Mouse (Mus musculus) ovary, postnatal 36 days (tissue): ENCODE data around the gene Aprt.
"Not testable (repeated sequence)": the region's sequence is repeated elsewhere in the genome, so short reads cannot be mapped to it uniquely, and the experiment has no call there.

Experiments
- DNase-seq: peaks from one replicate; pipeline ENCODE4 v3.0.0; 2022; ENCODE audit warnings: low spot score, mixed read lengths

The Aprt gene

DNA sequence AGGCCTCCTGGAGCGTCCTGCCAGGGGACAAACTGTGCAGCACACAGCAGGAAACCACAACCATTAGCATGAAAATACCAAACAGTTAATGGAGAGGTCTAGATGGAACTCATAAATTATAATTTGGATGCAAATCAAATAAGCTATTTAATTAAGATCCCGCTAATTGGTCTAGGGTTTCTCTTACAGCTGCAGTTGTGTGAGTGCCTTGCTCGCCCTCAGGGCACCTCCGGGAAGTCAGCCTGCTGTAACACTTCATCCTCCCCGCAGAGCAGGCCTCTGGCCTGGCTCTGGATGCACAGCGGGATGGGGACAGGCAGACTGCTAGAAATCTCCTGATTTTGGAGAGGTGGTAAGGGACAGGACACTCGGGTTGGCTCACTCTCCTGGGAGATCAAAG, 9.5 kb upstream of the Aprt start:
- DNase-seq, result no peak

DNA sequence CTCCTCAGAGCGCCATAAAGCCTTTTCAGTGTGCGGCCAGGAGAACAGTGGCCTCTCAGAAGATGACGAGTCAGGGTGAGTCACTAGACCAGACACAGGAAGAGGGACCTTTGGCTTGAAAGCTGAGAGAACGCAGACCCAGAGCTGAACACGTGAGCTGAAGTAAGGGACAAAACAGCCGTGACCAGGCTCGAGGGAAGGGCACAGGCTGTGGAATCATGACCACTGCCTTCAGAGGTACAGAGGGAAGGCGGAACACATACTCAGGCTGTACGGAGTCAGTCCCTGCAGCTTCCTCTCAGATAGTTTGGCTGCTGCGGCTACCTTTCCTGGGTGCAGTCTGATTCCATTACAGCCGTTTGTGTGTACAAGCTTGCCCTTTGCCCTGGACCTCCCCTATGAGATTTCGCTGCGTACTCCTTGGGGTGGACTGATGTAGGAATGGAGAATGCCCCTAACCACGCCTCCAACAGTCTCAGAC, 8.7 kb upstream of the Aprt start:
- DNase-seq, result no peak

DNA sequence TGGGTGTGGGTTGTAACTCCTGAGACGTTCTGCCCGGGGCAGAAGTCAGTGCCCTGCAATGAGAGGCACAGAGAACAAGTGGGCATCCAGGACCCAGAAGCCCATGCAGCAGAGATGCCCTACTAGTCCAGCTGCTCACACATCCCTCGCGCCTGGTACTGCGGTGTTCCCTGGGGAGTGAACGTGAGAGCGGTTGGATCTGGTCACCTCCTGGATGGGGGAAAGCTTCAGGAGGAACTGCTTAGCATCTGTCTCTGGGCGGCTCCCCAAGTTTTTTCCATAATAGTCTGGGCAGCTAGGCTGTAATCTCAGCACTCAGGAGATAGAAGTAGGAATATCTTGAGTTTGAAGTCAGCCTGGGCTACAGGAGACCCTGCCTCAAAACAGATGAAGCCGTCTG, 8.3 kb upstream of the Aprt start:
- no peak for DNase-seq

- DNase-seq, result no peak
These were observed 4.2 kb upstream of the Aprt start for GRCm38 (mm10) chr8:122580926-122581325.

- no peak for DNase-seq
These were observed 2.5 kb upstream of the Aprt start for GRCm38 (mm10) chr8:122579196-122579595.

- no peak for DNase-seq
These were observed 407 bp upstream of the Aprt start for GRCm38 (mm10) chr8:122577116-122577515.

DNA sequence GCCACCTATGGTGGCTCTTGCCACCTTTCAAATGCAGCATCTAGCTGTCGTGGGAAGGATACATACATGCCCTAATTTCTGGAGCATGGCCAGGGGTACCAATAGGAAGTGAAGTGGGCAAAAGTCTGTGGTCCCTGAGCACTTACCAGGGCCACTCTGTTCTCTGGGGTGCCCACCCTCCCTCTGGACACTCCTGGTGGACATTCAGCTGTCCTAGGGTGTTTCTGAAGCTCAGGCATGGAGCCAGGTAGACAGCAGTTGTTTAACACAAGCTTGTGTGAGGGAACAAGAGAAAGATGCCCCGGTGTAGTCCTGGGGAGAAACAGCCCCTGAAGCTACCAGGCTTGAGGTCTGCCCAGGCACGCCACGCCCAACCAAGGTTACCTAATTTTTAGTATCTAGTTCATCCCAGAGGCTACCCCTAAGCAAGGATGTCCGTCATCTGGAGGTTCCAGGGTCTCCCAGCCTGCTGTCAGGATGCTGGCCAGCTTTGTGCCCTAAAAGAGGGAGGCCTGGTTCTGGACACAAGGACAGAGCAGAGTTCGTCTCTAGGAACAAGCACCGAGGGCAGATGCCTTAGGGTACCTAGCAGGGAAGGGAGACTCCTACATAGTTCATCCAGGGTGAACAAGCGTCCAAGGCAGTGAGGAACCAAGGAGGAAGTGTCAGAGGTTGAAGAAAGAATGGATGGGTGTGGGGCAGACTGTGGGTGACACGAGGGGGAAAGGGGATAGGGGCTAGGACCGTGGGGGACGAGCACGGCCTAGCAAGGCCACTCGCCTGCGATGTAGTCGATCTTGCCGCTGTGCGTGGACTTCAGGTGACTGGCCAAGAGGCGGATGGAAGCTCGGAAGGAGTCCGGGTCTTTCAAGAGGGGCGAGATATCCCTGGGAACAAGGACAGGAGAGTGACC, 718 bp downstream of the Aprt start:
- no peak for DNase-seq

DNA sequence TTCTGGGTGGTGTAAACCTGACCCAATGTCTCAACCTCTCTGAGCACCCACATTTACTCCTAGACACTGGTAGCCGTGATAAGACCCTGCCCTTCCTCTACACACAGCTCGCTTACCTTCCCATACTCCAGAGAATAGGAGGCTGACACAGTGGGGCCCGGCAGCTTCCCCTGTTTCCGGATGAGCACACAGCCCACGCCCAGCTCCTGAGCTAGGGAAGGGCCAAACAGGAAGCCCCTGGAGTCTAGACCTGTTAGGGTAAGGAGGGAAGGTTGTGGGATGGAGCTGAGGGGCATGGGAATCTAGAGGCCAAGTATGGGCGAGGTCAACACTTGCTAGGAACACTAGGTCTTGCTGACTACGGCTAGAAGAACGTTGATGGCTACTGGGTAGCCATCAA, 1.4 kb downstream of the Aprt start:
- DNase-seq, result no peak

DNA sequence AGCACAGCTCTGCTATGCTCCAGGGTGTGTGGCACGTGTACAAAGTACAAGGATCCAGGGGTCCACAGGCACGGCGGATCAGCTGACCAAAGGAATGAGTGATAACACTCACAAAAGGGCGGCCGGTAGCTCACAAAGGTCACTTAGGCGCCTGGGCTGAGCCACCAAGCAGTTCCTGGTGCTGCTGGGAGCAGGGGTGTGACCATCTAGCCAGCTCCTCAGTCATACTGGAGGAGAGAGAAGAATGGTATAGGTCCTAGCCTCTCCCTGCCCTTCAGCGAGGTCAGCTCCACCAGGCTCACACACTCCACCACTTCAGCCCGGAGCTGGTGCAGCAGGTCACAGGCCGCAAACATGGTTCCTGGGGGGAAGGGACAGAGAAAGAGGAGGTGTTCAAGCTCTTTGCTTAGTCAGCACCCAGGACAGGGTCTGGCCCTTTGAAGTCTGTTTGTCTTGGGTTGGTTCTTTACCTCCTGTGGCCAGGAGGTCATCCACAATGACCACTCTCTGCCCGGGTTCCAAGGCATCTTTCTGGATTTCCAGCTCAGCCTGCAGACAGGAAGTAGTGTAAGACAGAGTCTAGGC, 1.9 kb downstream of the Aprt start:
- no peak for DNase-seq

DNA sequence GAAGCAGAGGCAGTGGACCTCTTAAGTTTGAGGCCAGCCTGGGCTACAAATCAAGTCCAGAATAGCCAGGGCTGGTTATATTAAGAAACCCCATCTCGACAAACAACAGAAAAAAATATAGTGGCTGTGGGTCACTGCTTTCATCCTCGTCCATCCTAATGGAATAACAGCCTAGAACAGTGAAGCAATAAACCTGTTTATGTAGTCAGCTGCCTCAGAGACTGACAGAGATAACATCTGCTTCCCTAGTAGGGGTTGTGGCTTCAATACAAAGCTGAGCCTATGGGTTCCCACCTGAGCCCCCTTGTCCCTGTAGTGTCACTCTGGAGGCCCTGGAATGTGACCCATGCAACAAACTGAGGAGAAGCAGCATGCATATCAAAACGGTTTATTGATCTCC, 2.4 kb downstream of the Aprt start:
- no peak for DNase-seq

DNA sequence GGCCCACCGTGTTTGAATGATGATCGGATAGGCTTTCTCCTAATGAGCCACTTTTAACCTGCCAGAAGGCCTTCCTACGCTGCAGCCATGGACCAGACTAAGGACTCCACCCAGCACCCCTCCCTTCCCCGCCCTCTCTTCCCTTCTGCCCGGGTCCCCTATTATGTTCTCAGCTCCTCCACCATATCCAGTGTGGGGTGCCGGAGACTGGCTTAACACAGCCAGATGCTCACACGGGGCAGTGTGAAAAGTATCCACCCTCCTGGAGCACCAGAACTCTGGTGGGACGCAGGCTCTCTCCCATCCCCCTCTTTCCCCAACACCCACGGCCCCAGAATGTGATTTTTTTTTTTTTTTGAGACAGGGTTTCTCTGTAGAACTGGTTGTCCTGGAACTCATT, 3.1 kb downstream of the Aprt start:
- no peak for DNase-seq

DNA sequence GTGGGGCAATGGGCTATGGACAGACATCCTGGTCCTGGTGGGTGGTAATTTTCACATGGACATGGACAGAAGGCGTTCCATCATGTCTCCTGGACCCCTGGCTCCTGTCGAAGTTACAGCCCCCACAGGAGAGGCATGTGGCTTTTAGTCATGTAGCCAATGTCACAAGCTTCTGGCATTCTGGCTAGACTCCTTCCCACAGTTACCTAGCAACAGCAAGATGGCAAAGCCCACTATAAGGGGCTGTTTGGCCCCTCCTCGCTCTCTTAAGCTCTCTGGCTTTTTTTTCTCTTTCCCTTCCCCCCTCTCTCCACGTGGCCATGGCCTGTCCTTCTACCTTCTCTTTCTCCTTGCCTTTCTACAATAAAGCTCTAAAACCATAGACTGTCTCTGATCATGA, 3.5 kb downstream of the Aprt start:
- not testable (repeated sequence) for DNase-seq

DNA sequence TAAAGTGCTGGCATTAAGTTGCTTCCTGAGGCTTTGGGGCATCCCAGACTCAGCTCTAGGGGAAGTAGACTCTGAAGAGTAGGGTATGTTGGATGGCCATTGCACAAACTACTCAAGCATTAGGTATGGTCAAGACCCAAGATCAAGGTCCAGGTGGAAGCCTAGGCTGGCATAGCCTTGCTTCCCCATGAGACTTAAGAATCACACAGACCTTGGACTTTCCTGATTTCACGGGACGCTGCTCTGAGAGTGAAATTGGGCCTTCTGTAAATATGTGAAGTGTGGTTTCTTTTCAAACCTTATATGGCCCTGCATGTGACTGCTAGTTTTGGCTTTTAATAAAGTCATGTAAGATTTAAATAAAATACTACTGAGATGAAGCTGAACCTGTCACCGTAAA, 4.0 kb downstream of the Aprt start:
- DNase-seq, result no peak

DNA sequence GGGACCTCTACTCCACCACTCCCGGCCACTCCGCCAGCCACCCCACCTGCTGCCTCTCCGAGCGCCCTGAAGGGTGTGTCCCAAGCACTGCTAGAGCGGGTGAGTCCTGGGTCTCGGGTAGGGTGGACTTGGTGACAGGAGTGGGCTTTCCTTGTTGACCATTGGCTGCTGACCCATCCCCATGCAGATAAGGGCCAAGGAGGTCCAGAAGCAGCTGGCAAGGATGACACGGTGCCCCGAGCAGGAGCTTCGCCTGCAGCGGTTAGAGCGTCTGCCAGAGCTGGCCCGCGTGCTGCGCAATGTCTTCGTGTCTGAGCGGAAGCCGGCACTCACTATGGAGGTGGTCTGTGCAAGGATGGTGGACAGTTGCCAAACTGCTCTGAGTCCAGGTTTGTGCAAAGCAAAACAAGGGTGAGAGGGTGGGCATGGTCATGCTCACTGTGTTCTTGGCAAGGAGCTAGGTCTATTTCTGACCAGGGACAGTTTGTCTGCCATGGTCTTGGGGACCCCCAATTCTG, 4.9 kb downstream of the Aprt start:
- DNase-seq, result no peak

DNA sequence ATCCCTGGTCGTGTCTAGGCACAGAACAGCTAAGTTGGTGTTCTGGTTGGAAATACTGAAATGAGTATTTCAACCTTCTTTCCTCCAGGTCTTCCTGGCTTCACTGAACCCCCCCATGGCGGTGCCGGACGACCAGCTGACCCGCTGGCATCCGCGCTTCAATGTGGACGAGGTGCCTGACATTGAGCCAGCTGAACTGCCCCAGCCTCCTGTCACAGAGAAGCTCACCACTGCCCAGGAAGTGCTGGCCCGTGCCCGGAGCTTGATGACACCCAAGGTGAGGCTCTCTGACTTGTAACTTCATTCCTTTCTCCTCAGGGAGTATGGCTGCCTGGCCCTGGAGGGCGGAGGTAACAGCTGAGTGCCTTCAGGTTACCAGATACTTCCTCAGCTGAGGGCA, 5.6 kb downstream of the Aprt start:
- no peak for DNase-seq

GRCm38 (mm10) chr8:122569996-122570395, 6.7 kb downstream of the Aprt start:
- DNase-seq, result no peak

DNA sequence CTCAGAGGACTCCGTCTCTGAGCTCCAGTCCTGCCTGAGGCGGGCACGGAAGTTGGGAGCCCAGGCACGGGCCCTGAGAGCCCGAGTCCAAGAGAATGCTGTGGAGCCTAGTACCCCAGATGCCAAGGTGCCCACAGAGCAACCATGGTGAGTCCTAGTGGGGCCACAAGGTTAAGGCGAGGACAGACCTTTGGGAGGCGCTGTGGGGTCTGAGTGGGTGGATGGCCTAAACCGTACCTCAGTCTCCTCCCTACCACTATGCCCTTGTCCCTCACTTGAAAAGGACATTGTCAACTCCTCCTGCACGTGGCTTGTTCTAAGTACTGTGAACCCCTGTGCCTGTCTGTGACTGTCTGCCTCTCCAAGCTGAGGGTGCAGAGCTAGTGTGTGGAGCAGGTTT, 7.4 kb downstream of the Aprt start:
- no peak for DNase-seq

DNA sequence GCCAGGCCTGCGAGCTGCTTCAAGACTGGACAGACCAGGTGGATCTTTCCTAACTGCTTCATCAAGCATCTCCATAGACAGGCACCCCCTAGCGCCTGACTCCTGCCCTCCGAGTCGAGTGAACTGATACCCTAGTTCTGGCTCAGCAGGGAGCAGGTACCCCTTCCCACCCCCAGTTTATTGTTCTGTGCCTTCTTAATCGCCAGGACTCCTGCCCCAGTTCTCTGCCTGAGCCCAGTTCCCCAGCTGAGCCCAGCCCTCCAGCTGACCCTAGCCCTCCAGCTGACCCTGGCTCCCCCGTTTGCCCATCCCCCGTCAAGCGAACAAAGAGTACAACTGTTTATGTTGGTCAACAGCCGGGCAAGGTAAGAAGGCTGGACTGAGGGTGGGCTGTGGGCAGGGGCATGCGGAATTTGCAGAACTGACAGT, 7.8 kb downstream of the Aprt start:
- no peak for DNase-seq

GRCm38 (mm10) chr8:122568109-122568504, 8.6 kb downstream of the Aprt start:
- no peak for DNase-seq

DNA sequence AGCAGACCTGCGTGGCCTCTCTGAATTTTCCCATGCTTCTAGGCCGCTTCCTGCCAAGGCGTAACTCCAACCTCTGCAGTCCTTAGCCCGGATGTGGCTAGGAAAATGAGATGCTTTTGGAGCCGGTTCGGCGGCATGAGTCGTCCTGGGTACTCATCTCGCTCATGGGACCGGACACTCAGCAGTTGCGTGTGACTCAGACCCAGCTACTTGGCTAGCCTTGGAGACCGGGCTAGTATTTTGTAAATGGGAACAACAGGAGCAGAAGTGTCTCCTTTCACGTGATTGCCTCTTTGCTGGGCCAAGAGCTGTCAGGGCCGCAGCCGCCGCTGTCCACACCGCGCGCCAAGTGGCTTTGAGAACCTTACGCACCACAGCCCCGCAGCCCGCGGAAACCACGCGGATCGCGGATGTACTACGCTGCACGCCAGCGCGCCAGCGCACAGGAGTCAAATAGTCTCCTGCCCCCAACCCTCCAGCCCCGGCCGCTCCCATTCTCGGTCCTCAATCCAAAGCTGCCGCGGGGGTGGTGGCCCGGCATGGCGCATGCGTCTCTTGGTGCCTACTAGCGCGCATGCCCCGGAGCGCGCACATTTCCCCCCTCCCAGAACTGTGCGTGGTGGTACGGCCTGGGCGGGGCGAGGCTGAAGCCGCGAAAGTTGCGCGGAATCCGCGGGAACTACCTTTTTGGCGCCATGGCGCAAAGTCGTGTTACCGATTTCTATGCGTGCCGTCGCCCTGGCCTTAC, 9.2 kb downstream of the Aprt start, which contains the start of gene Cdt1:
Gene Cdt1 (plus strand): TSS at position 655 of the 748 bp plus-strand sequence.
- DNase-seq, result peak; percentile 96

- DNase-seq, result peak; percentile 28
These were observed 9.9 kb downstream of the Aprt start for GRCm38 (mm10) chr8:122566766-122567165.
